Mouse (Mus musculus) C2C12 (cell line): Measurements from ENCODE around the gene Hoxb6. TPM values are rescaled to one million over a fixed set of nuclear protein-coding genes. Genes with fewer than 3 reads are reported as not detected.

Experiments used
- H3K27me3 ChIP-seq: one replicate; pipeline ENCODE4 v1.6.1; 2011; ENCODE audit not compliant: control insufficient read depth, insufficient read depth, insufficient read length
- H3K36me3 ChIP-seq: one replicate; pipeline ENCODE4 v1.6.1; 2011; ENCODE audit not compliant: control insufficient read depth, insufficient read depth
- H3K4me3 ChIP-seq: one replicate; pipeline ENCODE4 v1.5.1; 2011; ENCODE audit warnings: mild to moderate bottlenecking, control low read depth; ENCODE audit not compliant: poor library complexity, insufficient read depth, severe bottlenecking
- H3K79me2 ChIP-seq: one replicate; pipeline ENCODE4 v1.6.1; 2011; ENCODE audit not compliant: control insufficient read depth, insufficient read depth
- H3K79me3 ChIP-seq: one replicate; pipeline ENCODE4 v1.6.1; 2011; ENCODE audit warnings: low read depth, control low read depth
- H3ac ChIP-seq: one replicate; pipeline ENCODE3; 2011; ENCODE audit warnings: low read depth; ENCODE audit not compliant: control insufficient read depth, insufficient read length
- CEBPB ChIP-seq: IDR thresholded peaks from one replicate; pipeline ENCODE4 v1.6.1; 2011; ENCODE audit warnings: low read depth, mild to moderate bottlenecking, control low read depth, moderate library complexity
- CTCF ChIP-seq: IDR thresholded peaks from one replicate; pipeline ENCODE4 v1.5.1; 2011; ENCODE audit not compliant: control insufficient read depth, insufficient read depth, insufficient read length
- FOSL1 ChIP-seq: IDR thresholded peaks from one replicate; pipeline ENCODE4 v1.8.0; 2011; ENCODE audit warnings: mild to moderate bottlenecking, low read length; ENCODE audit not compliant: poor library complexity, insufficient read depth, severe bottlenecking
- MAX ChIP-seq: IDR thresholded peaks from one replicate; pipeline ENCODE4 v1.6.1; 2011; ENCODE audit warnings: mild to moderate bottlenecking, control low read depth
- MYOD1 ChIP-seq: IDR thresholded peaks from one replicate; pipeline ENCODE4 v1.6.1; 2011; ENCODE audit warnings: low read depth; ENCODE audit not compliant: control insufficient read depth, insufficient read length
- MYOG ChIP-seq: IDR thresholded peaks from one replicate; pipeline ENCODE4 v1.6.1; 2011; ENCODE audit not compliant: control insufficient read depth, insufficient read length; ENCODE audit errors: extremely low read depth
- USF1 ChIP-seq: IDR thresholded peaks from one replicate; pipeline ENCODE4 v1.6.1; 2011; ENCODE audit warnings: low read depth, mild to moderate bottlenecking, control low read depth, moderate library complexity
- polyA plus RNA-seq: library from polyadenylated mRNA; unstranded; fragments of >200 nt; fragmentation: generic; extraction: Trizol; gene quantifications from one replicate; pipeline ENCODE4 v1.2.1, GENCODE M21; 2012; ENCODE audit warnings: missing spikeins

The Hoxb6 gene
- polyA plus RNA-seq, 1 experiment = 0.05 TPM

DNA sequence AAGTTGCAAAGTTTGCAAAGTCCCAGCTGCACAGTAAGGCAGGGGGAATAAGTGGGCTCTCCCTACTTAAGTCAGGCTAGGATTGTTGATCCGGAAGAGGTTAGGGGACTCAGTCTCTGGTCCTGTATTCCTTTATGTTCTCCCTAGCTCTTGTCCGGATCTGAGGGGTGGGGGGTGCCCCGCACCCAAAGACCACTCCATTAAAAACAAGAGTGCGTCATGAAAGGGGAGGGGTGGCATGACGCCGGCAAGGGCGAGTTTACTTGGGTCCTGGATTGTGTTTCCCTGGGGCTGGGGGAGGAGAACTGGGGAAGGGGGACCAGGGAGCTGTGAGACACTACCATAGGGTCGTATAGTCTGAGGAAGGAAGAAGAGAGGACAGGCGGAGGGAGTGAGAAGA is 7.5 kb downstream of the Hoxb6 start:
- no peaks in the 10 kb centered on the region for H3K79me3 ChIP-seq
- TF ChIP-seq MYOG (no peak), CTCF (no peak), CEBPB (no peak), USF1 (no peak), MYOD1 (no peak), FOSL1 (no peak), MAX (no peak)
- H3K4me3 ChIP-seq = no peak overlapping the region
- H3ac ChIP-seq = no peak overlapping the region
- H3K79me2 ChIP-seq = no peaks in the 10 kb centered on the region
- no peaks in the 10 kb centered on the region for H3K36me3 ChIP-seq
- peaks cover 93% of the 10 kb centered on the region for H3K27me3 ChIP-seq

DNA sequence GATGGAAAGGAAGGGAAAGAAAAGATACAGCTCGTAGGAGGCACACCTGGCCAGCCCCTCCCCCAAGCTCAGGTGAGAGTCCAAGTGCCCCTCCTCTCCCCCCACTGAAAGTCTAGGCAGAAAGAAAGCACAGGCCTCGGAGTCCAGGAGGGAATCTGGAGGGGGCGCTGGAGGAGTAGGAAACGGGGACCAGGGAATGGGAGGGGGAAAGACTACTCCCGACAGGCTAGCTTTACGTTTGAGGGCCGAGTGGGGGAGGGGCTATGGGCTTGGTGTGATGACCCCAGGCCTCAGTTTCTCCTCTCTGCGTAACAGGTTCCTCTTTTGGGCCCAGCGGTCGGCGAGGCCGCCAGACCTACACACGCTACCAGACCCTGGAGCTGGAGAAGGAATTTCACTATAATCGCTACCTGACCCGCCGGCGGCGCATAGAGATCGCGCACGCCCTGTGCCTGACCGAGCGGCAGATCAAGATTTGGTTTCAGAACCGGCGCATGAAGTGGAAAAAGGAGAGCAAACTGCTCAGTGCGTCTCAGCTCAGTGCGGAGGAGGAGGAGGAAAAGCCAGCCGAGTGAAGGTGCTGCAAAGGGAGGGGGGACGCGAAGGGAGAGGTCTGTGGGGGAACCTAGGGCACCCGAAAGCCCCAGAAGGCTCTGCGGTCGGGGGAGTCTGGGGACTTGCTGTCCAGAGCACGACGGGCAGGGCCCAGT is 8.2 kb downstream of the Hoxb6 start:
- no peaks in the 10 kb centered on the region for H3K36me3 ChIP-seq
- no peaks in the 10 kb centered on the region for H3K79me2 ChIP-seq
- H3K79me3 ChIP-seq = no peaks in the 10 kb centered on the region
- no peak overlapping the region for H3K4me3 ChIP-seq
- no peak for TF ChIP-seq MAX
- no peak for TF ChIP-seq CTCF
- TF ChIP-seq CEBPB = no peak
- TF ChIP-seq MYOD1 = no peak
- no peak for TF ChIP-seq MYOG
- TF ChIP-seq FOSL1 = no peak
- no peak for TF ChIP-seq USF1
- no peak overlapping the region for H3ac ChIP-seq
- H3K27me3 ChIP-seq = peaks cover 91% of the 10 kb centered on the region

DNA sequence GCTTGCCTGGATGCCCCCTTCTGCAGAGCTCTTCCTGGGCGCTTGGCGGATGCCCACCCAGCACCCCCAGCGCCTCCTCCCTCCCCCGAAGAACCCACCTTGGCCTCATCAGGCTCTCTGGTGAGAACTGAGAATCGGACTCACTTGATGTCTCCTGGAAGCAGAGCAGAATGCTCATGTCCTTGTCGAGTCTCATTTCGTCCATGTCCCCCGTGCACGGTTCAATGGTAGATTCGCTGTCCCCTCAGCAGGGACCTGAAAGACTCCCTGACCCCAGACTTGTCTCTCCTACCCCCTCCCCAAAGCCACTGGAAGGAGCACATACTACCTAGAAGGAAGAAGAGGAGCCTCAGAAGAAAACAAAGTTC is 8.8 kb downstream of the Hoxb6 start:
- no peaks in the 10 kb centered on the region for H3K79me2 ChIP-seq
- H3K36me3 ChIP-seq = no peaks in the 10 kb centered on the region
- H3K27me3 ChIP-seq = peaks cover 91% of the 10 kb centered on the region
- H3K4me3 ChIP-seq = no peak overlapping the region
- TF ChIP-seq CTCF (no peak), FOSL1 (no peak), USF1 (no peak), MAX (no peak), CEBPB (no peak), MYOD1 (no peak), MYOG (no peak)
- H3K79me3 ChIP-seq = no peaks in the 10 kb centered on the region
- no peak overlapping the region for H3ac ChIP-seq

DNA sequence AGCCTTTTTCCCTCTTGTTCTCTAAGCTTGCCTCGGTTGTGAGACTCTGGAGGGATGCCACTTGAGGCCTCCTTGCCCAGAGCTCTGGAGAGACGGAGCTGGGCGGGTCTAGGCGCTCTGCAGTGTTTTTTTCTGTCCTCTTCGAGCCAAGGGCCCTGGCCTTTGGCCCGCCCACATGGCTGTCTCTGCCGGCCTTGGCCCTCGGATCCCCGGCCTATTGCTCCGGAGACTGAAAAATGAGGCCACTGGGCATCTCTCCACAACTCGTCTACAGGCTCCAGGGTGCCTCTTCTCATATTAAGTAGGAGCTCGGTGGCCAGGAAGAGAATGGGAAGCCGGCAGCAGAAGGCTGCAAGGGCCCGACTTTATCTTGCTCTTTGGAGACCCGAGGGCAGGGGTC is 9.6 kb downstream of the Hoxb6 start:
- Histone ChIP-seq H3ac (no peak overlapping the region), H3K79me2 (no peaks in the 10 kb centered on the region), H3K36me3 (no peaks in the 10 kb centered on the region), H3K4me3 (no peak overlapping the region), H3K27me3 (peaks cover 90% of the 10 kb centered on the region), H3K79me3 (no peaks in the 10 kb centered on the region)
- TF ChIP-seq MYOG (no peak), MYOD1 (no peak), CTCF (no peak), MAX (no peak), FOSL1 (no peak), CEBPB (no peak), USF1 (no peak)

DNA sequence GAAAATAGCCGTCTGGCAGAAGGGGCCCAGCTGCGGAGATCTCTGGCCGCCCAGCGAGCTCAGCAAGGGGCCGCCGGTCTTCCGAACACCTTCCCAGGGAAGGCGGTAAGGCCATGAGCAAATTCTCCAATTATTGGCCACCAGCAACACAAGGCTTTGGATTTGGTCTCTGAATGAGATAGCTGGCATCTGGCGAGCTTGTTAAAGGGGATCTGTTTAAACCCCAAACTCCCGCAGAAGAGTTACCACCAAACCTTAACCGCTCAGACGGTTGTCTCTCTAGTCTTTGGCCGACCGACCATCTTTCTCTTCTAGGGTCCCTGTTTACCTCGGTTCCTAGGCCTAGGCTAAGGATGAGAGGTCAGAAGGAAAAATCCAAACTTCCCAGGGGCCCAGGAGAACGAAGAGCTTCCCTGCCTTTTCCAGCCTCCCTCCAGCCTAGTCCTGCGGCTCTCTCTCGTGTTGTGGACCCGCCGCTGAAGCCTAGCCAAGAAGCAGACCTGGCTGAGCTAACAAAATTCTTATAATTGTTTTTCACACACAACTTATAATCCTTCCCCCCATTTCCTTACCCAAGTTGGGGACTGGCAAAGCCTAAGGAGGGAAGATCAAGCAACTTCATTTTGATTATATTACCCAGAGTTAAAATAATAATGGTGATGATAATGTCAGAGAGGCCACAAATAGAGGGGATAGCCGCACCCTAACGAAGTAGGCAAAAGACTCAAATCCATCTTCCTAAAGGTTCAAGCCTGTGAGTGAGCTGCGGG is 10.3 kb downstream of the Hoxb6 start:
- H3K36me3 ChIP-seq = no peaks in the 10 kb centered on the region
- peaks cover 89% of the 10 kb centered on the region for H3K27me3 ChIP-seq
- no peak overlapping the region for H3K4me3 ChIP-seq
- H3K79me3 ChIP-seq = no peaks in the 10 kb centered on the region
- no peaks in the 10 kb centered on the region for H3K79me2 ChIP-seq
- H3ac ChIP-seq = no peak overlapping the region
- TF ChIP-seq FOSL1 (no peak), USF1 (no peak), MAX (no peak), CTCF (no peak), MYOD1 (no peak), CEBPB (no peak), MYOG (no peak)
